Mouse (Mus musculus) lung, adult 2 months (tissue): Measurements from ENCODE around the gene Trip4.

Source experiments
- CTCF ChIP-seq: fragments of 200-500 bp; IDR thresholded peaks from 2 replicates; pipeline ENCODE4 v1.5.1; 2011; ENCODE audit warnings: mild to moderate bottlenecking, low read length, control low read depth; ENCODE audit not compliant: insufficient read depth
- POLR2A ChIP-seq: fragments of 200-500 bp; IDR thresholded peaks from 2 replicates; pipeline ENCODE4 v1.6.1; 2011; ENCODE audit warnings: low read depth, mild to moderate bottlenecking, control low read depth, low read length, borderline replicate concordance; ENCODE audit errors: extremely low read depth

DNA sequence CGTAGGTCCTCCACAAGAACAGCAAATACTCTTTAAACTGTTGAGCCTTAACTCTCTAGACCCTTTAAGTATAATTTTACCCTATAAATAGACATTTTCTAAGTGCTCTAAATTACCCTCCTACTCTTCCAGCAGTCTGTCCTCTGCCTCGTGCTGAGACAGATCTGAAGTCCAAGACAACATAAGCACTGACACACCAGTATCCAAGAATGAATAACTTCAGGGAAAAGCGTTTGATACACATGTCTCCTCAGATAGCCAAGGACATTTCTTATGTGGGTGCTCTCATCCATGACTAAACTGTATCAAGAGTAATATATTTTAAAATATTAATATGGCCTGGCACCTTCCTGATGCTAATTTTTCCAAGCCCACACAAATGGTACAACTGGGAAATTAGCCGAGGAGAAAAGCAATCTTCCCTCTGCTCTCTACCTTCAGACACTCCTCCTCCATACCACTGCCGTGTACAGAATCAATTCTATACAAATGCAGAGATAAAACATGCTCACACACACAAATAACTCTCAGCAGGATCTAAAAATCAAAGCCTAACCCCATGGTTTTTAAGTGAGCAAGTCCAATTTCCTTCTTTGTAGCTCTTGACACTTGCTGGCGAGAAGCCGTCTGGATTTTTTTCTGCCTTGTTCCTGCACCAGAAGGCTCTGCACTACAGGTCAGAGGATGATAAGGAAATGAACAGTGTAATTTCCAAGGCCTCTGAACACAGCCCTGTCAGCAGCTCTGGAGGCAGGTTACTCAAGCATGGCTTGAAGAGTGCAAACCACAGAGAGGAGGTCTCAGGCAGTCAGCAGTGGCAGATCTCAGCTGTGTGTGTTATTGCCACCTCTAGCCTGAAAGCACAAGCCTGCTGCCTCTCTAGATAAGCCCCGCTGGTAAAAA, 121.5 kb downstream of the Trip4 start:
- TF ChIP-seq CTCF = no peak
- no peak for TF ChIP-seq POLR2A
